Mouse (Mus musculus) forelimb bud, embryonic 11.5 days (tissue): Measurements from ENCODE around the gene Ccl9.
"Not testable (repeated sequence)": the region's sequence is repeated elsewhere in the genome, so short reads cannot be mapped to it uniquely, and the experiment has no call there.

Source experiments
- DNase-seq: peaks from one replicate; pipeline ENCODE4 v3.0.0-alpha.2; 2012; ENCODE audit warnings: low read depth, low spot score

Ccl9 gene

DNA sequence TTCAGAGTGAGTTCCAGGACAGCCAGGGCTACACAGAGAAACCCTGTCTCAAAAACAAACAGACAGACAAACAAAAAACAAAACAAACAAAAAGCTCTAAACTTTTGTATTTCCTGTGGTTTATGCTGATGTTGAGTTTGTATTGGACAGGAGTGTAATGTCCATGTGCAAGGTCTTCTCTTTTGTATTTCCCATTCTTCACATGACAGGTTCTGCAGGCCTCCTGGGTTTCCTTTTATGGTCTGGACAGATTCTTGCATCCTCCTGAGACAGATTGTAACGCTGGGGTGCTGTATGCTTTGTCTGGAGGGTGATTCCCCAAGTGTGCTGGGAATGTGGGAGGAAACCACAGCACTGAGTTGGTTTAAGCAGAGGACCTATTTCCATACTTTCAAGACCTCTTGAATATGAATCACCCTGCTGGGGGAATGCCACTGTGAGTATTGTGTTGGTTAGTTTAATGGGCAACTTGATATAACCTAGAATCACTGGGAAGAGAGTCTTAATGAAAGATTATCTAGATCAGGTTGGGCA is 2.3 kb upstream of the Ccl9 start:
- DNase-seq: no peak

- no peak for DNase-seq
Measured at GRCm38 (mm10) chr11:83578999-83579398, 563 bp upstream of the Ccl9 start.

GRCm38 (mm10) chr11:83576927-83577555 is 1.4 kb downstream of the Ccl9 start:
- no peak for DNase-seq

DNA sequence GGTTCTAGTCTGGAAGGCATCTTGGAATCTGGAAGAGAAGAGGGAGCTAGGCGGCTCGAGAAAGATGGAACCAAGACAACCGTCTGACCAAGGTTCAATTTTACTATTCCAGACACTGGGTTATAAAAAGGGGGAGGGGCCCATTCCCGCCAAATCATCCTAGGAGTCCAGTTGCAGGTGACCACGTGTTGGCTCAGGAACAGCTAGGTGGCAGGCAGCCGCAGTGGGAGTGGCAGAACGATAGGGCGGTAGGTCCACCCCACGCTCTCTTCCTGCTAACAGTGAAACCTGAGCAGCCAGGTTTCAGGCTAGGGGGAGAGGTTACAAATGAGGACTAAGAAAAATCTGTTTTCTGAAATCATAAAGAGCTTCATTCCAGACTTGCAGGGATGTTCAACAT is 5.6 kb downstream of the Ccl9 start:
- no peak for DNase-seq

DNA sequence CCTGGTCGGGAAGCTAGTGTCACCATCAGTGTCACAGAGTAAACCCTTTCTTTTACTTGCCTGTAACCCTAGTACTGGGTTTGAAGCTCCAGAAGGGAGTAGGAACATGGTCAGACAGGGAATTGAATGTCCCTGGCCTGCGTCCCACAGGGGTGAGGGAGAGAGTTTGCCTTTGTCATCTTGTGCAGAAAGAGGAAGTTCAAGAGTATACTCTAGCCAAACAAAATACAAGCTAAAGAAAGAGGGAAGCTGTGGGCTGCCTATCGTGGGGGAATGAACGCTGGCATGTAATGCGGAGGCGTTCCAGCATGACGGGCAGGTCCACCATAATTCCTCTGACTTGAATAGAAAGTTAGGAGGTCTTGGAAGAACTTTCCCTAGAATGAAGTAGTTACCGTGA is 6.2 kb downstream of the Ccl9 start:
- no peak for DNase-seq

GRCm38 (mm10) chr11:83570189-83570588 is 8.2 kb downstream of the Ccl9 start:
- DNase-seq: no peak

GRCm38 (mm10) chr11:83569249-83569648 is 9.2 kb downstream of the Ccl9 start:
- no peak for DNase-seq

- DNase-seq: no peak
Measured at GRCm38 (mm10) chr11:83568786-83569185, 9.7 kb downstream of the Ccl9 start.

- DNase-seq: no peak
Measured at GRCm38 (mm10) chr11:83568061-83568460, 10.4 kb downstream of the Ccl9 start.

DNA sequence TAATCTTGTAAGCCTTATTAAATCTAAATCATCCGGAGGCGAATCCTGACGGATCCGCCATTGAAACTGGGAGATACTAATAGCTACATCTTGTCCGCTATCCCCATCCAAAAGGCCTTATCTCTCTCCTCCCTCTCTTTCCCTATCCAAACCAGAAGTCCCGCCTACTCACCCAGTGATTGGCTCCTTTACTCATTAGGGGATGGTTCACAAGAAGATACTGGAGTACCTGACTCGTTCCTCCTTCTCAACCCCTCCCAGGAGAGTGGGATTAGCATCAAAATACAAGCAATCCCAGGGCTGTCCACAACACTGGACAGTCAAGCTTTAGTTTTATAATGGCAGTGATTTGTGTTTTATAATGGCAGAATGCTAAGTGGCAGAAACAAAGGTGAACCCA is 11.1 kb downstream of the Ccl9 start:
- DNase-seq: no peak

GRCm38 (mm10) chr11:83566617-83567016 is 11.8 kb downstream of the Ccl9 start:
- DNase-seq: no peak

GRCm38 (mm10) chr11:83563754-83564153 is 14.7 kb downstream of the Ccl9 start:
- DNase-seq: no peak

- no peak for DNase-seq
Measured at GRCm38 (mm10) chr11:83562311-83562887, 16.0 kb downstream of the Ccl9 start.

DNA sequence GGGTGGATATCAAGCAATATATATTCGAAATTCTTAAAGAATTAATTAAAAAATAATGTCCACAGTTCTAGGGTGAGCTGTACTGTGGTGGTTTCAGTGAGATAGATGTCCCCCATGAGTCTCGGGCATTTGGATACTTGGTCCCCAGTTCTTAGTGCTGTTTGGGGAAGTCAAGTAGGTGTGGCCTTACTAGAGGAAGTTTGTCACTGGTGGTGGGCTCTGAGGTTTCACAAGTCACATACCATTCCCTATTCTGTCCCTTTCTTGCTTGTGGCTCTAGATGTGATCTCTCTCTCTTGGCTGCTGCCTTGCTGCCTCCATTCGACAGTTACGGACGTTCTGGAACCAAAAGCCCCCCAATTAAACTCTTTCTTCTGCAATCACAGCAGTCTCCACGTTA is 18.0 kb downstream of the Ccl9 start:
- no peak for DNase-seq

GRCm38 (mm10) chr11:83557074-83557473 is 21.4 kb downstream of the Ccl9 start:
- DNase-seq: no peak

GRCm38 (mm10) chr11:83556085-83556781 is 22.2 kb downstream of the Ccl9 start:
- peak; percentile 86 for DNase-seq

GRCm38 (mm10) chr11:83551668-83552067 is 26.8 kb downstream of the Ccl9 start:
- no peak for DNase-seq

GRCm38 (mm10) chr11:83551037-83551436 is 27.4 kb downstream of the Ccl9 start:
- DNase-seq: not testable (repeated sequence)

DNA sequence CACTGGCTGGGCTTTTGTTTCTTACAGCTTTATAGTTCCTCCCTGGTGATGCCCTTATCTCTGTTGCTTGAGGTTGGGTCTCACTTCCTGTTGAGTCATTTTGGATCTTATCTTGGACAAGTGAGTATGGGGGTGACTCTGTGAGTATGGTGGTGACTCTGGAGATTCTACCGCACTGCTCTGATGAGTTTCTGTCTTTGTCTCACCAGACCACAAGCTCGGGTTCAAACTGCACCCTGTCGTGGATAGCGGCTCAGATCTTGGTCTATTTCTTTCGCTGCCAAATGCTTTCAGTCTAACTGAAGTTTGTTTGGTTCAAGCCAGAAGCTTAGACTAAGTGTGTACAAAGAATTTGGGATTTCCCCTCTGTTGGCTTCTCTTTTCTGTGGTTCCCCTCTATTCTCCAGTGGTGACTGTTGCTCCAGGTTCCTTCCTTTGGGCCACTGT is 28.2 kb downstream of the Ccl9 start:
- no peak for DNase-seq

GRCm38 (mm10) chr11:83544214-83544613 is 34.2 kb downstream of the Ccl9 start:
- peak; percentile 19 for DNase-seq

DNA sequence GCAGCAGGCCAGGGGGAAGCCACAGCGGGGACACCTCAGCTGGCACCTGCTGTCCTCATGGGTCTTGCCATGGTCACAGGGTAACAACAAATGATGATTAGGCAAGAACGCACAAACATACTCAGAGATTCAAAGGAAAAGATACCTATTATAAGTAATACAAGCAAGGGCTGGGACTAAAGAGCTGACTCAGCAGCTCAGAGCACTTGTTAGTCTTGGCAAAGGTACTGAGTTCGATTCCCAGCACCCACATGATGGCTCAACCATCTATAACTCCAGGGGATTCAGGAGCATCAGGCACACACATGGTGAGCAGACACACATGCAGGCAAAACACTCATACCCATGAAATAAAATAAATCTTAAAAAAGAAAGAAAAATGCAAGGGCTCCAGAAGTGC is 37.0 kb downstream of the Ccl9 start:
- DNase-seq: no peak

DNA sequence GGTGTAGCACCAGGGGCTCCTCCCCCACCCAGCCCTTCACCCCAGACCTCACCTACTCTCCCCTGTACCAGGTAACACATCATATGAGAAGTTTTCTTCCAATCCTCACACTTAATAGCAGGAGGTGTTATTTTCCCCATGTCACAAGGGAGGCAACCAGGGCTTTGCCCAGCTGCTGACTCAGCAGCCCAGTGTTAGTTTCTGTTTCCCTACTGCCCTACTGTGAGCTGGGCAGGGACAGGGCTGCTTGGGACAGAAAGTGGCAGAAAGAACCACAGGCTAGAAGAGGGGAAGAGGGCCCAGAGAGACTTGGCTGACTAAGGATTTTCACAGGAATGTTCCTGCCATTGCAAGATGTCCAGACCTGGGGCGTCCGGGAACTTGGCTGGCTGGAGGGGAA is 37.5 kb downstream of the Ccl9 start:
- DNase-seq: no peak
